Mouse (Mus musculus) intestine, postnatal 0 days (tissue): ENCODE data around the gene Rbms1. TPM values are rescaled to one million over a fixed set of nuclear protein-coding genes. Genes with fewer than 3 reads are reported as not detected.

Experiments
- ATAC-seq: fragments of 200-750 bp; cut with Nextera tagmentation; 2 replicates; pipeline ENCODE4 v1.8.0; 2017; ENCODE audit warnings: mild to moderate bottlenecking, moderate TSS enrichment, moderate library complexity
- H3K27ac ChIP-seq: fragments of 300-500 bp; sonication (generic); 2 replicates; pipeline ENCODE4 v1.5.1; 2014; ENCODE audit warnings: mild to moderate bottlenecking, low read depth, low read length, moderate library complexity
- H3K27me3 ChIP-seq: fragments of 300-500 bp; sonication (generic); replicated peaks from 2 replicates; pipeline ENCODE4 v1.6.1; 2014; ENCODE audit warnings: low read length, mixed read lengths; ENCODE audit not compliant: control insufficient read depth, insufficient read depth
- H3K36me3 ChIP-seq: fragments of 300-500 bp; sonication (generic); 2 replicates; pipeline ENCODE4 v1.6.1; 2014; ENCODE audit warnings: mild to moderate bottlenecking, moderate library complexity; ENCODE audit not compliant: control insufficient read depth, insufficient read depth
- H3K4me1 ChIP-seq: fragments of 300-500 bp; sonication (generic); replicated peaks from 2 replicates; pipeline ENCODE4 v1.6.1; 2014; ENCODE audit warnings: antibody characterized with exemption, low read length, mixed read lengths; ENCODE audit not compliant: control insufficient read depth, insufficient read depth
- H3K4me2 ChIP-seq: fragments of 300-500 bp; sonication (generic); replicated peaks from 2 replicates; pipeline ENCODE4 v1.6.1; 2014; ENCODE audit warnings: low read depth, mild to moderate bottlenecking, moderate library complexity
- H3K4me3 ChIP-seq: fragments of 300-500 bp; sonication (generic); 2 replicates; pipeline ENCODE4 v1.5.1; 2014; ENCODE audit warnings: low read depth, low read length
- H3K9ac ChIP-seq: fragments of 300-500 bp; sonication (generic); 2 replicates; pipeline ENCODE4 v1.6.1; 2014; ENCODE audit warnings: mild to moderate bottlenecking, low read depth, low read length
- H3K9me3 ChIP-seq: fragments of 300-500 bp; sonication (generic); 2 replicates; pipeline ENCODE4 v1.6.1; 2016; ENCODE audit warnings: mixed run types; ENCODE audit not compliant: control insufficient read depth
- CTCF ChIP-seq: sonication (generic); IDR thresholded peaks from 2 replicates; pipeline ENCODE4 v1.5.1; 2016; ENCODE audit warnings: low read depth, mild to moderate bottlenecking, control low read depth, antibody characterized with exemption, moderate library complexity
- WGBS: fragments of 180-500 bp; shearing (Covaris S2); extraction: QIAGEN DNeasy Blood & Tissue Kit; methylation state at CpG from one replicate; pipeline ENCODE4 v1.1.7; 2014; 5-methylcytosine and 5-hydroxymethylcytosine counted together
- polyA plus RNA-seq: library from polyadenylated mRNA; unstranded; fragments of >200 nt; fragmentation: Nextera tagmentation; extraction: Ambion mirVana; gene quantifications from 2 replicates; pipeline ENCODE4 v1.2.1, GENCODE M21; 2015

The Rbms1 gene
- polyA plus RNA-seq, 1 experiment from 2014 or later = 41.4 TPM

DNA sequence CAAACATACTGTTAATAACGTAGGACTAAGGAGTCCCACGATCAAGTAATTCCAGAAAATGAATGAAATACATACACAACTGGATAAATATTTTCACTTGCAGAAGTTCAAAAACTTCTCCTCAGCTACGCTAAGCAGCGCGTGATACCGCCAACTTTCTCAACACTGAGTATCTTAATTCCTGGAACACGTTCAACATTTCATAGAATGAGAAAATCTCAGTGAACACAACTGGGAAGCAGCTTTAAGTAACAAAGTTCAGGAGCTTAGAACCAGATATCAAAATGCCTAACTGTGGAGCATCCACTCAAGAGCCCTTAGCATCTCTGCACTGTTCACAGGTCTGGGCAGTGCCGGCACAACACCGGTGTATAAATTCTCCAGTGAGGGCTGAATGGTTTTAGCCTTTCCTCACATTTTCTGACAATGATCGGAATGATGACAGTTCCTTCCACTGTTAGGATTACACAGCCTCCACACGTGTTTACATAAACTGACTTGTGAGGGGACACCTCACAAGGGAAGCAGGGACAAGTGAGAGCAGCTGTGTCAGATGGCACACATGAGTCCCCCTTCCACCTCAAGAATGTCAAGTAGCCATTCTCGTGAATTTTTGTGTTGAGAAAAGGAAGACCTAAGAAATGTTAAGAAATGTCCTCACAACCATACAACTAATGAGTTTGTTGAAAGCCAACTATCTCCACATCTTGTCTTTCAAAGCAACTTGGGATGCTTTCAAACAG is 93.8 kb downstream of the Rbms1 start:
- Histone ChIP-seq H3K4me1 (peaks cover 4% of the 10 kb centered on the region; the same call in 1 of the 2 replicates), H3K4me2 (no peak overlapping the region), H3K4me3 (no peak overlapping the region), H3K9ac (no peak overlapping the region), H3K27me3 (no peaks in the 10 kb centered on the region), H3K27ac (no peak overlapping the region), H3K36me3 (no peaks in the 10 kb centered on the region), H3K9me3 (no peaks in the 10 kb centered on the region)
- ATAC-seq = no peak
- 61% methylated on average over 12 of the region's 12 CpGs for WGBS
- no peak for TF ChIP-seq CTCF

DNA sequence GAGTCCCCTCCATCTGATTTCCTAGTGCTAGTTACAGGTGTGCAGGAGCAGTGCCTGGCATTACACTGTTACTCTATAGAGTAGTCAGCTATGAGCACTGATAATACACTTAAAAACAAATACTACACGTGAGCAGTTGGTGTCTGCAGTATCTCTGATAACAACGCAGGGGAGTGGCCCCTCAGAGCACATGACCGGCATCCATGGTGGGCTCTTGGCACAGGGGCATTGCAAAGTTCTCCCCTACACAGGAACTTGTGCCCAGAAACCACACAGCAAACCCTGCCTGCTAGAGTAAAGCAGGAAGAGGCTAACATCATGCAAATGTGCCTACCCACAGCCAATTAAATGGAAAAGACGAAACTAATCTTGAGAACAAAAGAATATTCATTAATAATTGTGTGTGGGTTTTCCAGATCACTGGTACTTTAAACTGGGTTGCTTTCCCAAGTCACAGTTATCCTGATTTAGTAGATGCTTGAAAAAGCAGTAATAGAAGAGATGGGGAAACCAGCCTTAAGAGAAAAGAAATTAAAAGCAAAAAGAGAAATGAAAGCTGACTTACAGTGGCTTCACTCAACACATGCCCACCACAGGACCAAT is 94.8 kb downstream of the Rbms1 start:
- H3K9me3 ChIP-seq = no peaks in the 10 kb centered on the region
- H3K4me3 ChIP-seq = no peak overlapping the region
- no peak overlapping the region for H3K4me2 ChIP-seq
- no peaks in the 10 kb centered on the region for H3K36me3 ChIP-seq
- no peak overlapping the region for H3K9ac ChIP-seq
- H3K27me3 ChIP-seq = no peaks in the 10 kb centered on the region
- WGBS = 67% methylated on average over 4 of the region's 4 CpGs
- H3K4me1 ChIP-seq = peaks cover 4% of the 10 kb centered on the region
- H3K27ac ChIP-seq = no peak overlapping the region
- no peak for TF ChIP-seq CTCF
- ATAC-seq = no peak

DNA sequence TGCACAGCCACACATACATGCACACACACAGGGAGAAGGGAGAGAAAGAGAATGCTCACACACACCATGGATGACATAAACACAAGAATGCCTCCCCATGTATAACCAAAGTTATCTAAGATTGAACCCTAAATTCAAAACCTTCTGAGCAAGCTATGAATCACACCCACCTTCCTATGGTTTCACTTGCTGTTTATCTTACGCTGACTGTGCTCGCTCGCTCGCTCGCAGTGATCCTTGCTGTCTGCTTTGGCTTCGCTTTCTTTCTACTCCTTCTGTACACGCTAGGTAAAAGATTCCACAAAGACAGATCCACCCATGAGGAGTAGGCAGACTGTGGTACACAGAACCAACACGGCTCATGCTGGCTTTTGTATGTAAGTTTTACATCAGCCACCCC is 95.7 kb downstream of the Rbms1 start:
- H3K9me3 ChIP-seq = no peaks in the 10 kb centered on the region
- H3K27me3 ChIP-seq = no peaks in the 10 kb centered on the region
- H3K9ac ChIP-seq = no peak overlapping the region
- no peak overlapping the region for H3K4me2 ChIP-seq
- H3K4me1 ChIP-seq = peaks cover 4% of the 10 kb centered on the region
- no peak overlapping the region for H3K4me3 ChIP-seq
- TF ChIP-seq CTCF = no peak
- 91% methylated on average over 8 of the region's 8 CpGs for WGBS
- H3K36me3 ChIP-seq = no peaks in the 10 kb centered on the region
- no peak overlapping the region for H3K27ac ChIP-seq
- ATAC-seq = no peak

DNA sequence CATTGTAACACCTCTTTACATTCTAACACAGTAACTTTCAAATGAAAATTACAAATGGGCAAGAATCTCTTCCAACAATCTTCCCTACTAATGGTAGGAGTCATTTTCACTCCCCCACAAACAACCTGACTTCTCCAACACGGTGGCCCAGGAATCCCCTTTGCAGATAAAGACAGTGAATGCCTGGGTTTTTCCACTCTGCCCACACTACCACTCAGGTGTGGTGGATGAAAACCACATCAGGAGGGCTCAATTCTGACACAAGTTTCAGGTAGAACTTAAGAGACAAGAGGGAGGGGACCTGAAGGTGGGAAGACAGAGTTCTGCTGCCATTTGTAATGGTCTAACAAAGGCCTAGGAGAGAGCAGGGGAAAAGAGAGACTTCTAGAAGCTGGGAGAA is 97.1 kb downstream of the Rbms1 start:
- Histone ChIP-seq H3K4me1 (no peaks in the 10 kb centered on the region; the same call in 1 of the 2 replicates), H3K9me3 (no peaks in the 10 kb centered on the region), H3K27ac (no peak overlapping the region), H3K4me2 (no peak overlapping the region), H3K9ac (no peak overlapping the region), H3K27me3 (no peaks in the 10 kb centered on the region), H3K36me3 (no peaks in the 10 kb centered on the region), H3K4me3 (no peak overlapping the region)
- no peak for ATAC-seq
- no peak for TF ChIP-seq CTCF
- 60% methylated on average over 1 of the region's 1 CpGs for WGBS

DNA sequence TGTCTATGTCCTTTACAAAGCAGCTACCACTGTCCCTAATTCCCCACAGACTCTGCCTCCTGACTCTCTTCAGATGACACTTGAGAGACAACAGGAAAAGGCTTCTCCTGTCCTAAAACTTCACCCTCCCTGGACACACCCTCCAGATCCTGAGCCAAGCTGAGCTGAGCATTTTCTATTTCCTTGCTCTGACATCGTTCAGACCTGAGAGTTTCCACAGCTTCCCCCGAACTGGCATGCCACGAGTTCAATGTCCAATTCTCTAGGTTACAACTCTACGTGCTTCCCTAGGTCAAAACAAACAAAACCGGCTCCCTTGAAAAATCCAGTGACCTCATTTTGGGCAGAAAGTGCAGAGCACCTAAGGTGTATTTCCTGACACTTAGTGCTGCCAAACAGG is 98.0 kb downstream of the Rbms1 start:
- H3K9ac ChIP-seq = no peak overlapping the region
- TF ChIP-seq CTCF = no peak

DNA sequence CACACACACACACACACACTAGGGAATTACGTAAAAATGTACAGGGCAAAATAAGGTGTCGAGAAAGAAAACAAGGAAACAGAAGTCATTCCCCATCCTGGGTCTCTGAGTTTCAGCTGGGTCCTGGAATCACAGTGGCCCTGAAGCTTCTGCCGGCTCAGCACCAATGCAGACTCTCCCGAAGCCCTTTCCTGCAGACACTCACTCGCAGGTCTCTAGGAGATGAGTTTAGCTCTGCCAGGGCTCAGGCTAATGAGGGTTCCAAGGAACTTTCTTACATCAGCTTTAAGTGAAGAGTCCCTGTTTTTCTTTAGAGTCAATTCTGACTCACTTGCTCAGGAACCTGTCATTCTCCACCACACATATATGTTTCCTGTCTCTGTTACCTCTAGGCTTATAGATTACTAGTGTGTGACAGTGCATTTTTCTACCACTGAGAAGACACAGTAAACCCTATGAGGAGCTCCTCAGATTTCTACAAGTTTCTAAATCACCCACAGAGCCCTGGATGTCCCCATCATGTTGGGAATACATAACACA is 98.7 kb downstream of the Rbms1 start:
- no peaks in the 10 kb centered on the region for H3K27me3 ChIP-seq
- ATAC-seq = no peak
- H3K4me2 ChIP-seq = no peak overlapping the region
- H3K4me1 ChIP-seq = no peaks in the 10 kb centered on the region; the same call in 1 of the 2 replicates
- H3K9me3 ChIP-seq = no peaks in the 10 kb centered on the region
- H3K4me3 ChIP-seq = no peak overlapping the region
- TF ChIP-seq CTCF = no peak
- H3K9ac ChIP-seq = no peak overlapping the region
- no peak overlapping the region for H3K27ac ChIP-seq
- no peaks in the 10 kb centered on the region for H3K36me3 ChIP-seq
- WGBS = 69% methylated on average over 5 of the region's 5 CpGs

More for the DNA sequence above, 98.0 kb downstream of the Rbms1 start:
- Histone ChIP-seq H3K4me1 (no peaks in the 10 kb centered on the region; the same call in 1 of the 2 replicates), H3K4me2 (no peak overlapping the region), H3K9me3 (no peaks in the 10 kb centered on the region), H3K27ac (no peak overlapping the region), H3K36me3 (no peaks in the 10 kb centered on the region), H3K4me3 (no peak overlapping the region), H3K27me3 (no peaks in the 10 kb centered on the region)
- ATAC-seq = peak; percentile 61; the same call in 1 of the 2 replicates
- 16% methylated on average over 5 of the region's 5 CpGs for WGBS
